Mouse (Mus musculus) heart, embryonic 13.5 days (tissue): ENCODE measurements around the gene Abhd6. TPM values are rescaled to one million over a fixed set of nuclear protein-coding genes. Genes with fewer than 3 reads are reported as not detected.

Source experiments
- ATAC-seq: fragments of 200-750 bp; cut with Nextera tagmentation; 2 replicates; pipeline ENCODE4 v1.8.0; 2017; ENCODE audit warnings: moderate TSS enrichment; ENCODE audit not compliant: insufficient number of reproducible peaks, low FRiP score, low TSS enrichment; ENCODE audit errors: extremely low read depth
- H3K27ac ChIP-seq: fragments of 300-500 bp; sonication (generic); replicated peaks from 2 replicates; pipeline ENCODE4 v1.5.1; 2015; ENCODE audit warnings: moderate library complexity, mild to moderate bottlenecking, inconsistent platforms
- H3K27me3 ChIP-seq: fragments of 300-500 bp; sonication (generic); replicated peaks from 2 replicates; pipeline ENCODE4 v1.6.1; 2015; ENCODE audit warnings: mild to moderate bottlenecking, inconsistent platforms
- H3K36me3 ChIP-seq: fragments of 300-500 bp; sonication (generic); 2 replicates; pipeline ENCODE4 v1.6.1; 2015; ENCODE audit warnings: mild to moderate bottlenecking, inconsistent platforms
- H3K4me1 ChIP-seq: fragments of 300-500 bp; sonication (generic); 2 replicates; pipeline ENCODE4 v1.6.1; 2015; ENCODE audit warnings: inconsistent platforms
- H3K4me2 ChIP-seq: fragments of 300-500 bp; sonication (generic); 2 replicates; pipeline ENCODE4 v1.6.1; 2015; ENCODE audit warnings: inconsistent platforms, mild to moderate bottlenecking, moderate library complexity
- H3K4me3 ChIP-seq: fragments of 300-500 bp; sonication (generic); 2 replicates; pipeline ENCODE4 v1.5.1; 2015; ENCODE audit warnings: moderate library complexity, mild to moderate bottlenecking, inconsistent platforms
- H3K9ac ChIP-seq: fragments of 300-500 bp; sonication (generic); 2 replicates; pipeline ENCODE4 v1.6.1; 2015; ENCODE audit warnings: inconsistent platforms, mild to moderate bottlenecking, moderate library complexity
- H3K9me3 ChIP-seq: fragments of 300-500 bp; sonication (generic); 2 replicates; pipeline ENCODE4 v1.6.1; 2016; ENCODE audit warnings: inconsistent platforms
- WGBS: fragments of 180-500 bp; shearing (Covaris S2); methylation state at CpG from one replicate; pipeline ENCODE4 v1.1.7; 2015; ENCODE audit warnings: mixed read lengths; 5-methylcytosine and 5-hydroxymethylcytosine counted together
- polyA plus RNA-seq: library from polyadenylated mRNA; unstranded; fragments of >200 nt; fragmentation: Nextera tagmentation; extraction: Ambion mirVana; gene quantifications from 2 replicates; pipeline ENCODE4 v1.2.1, GENCODE M21; 2015

Abhd6 gene
- polyA plus RNA-seq, 1 experiment from 2014 or later: 10.4 TPM

DNA sequence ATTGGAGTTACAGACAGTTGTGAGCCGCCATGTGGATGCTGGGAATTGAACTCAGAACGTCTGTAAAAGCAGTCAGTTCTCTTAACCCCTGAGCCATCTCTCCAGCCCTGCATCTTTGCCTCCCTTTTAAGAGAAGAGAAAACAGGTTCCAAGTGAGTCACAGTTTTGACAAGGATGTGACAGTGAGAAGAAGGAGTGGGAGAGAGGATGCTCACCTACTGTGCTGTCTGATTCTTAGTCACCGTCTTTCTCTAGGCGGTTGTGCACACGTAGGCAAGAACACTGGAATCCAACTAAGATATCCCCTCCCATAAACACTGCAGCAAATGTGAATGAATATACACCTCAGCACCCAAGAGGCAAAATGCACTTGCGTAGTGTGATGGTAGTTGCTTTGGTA lies 27.5 kb upstream of the Abhd6 start:
- ATAC-seq: no peak
- Histone ChIP-seq H3K4me1 (no peaks in the 10 kb centered on the region), H3K4me2 (no peak overlapping the region), H3K4me3 (no peak overlapping the region), H3K9me3 (no peaks in the 10 kb centered on the region; the same call in 1 of the 2 replicates), H3K27ac (no peak overlapping the region), H3K36me3 (no peaks in the 10 kb centered on the region), H3K9ac (no peak overlapping the region), H3K27me3 (no peaks in the 10 kb centered on the region)
- WGBS: 76% methylated on average over 6 of the region's 6 CpGs

- H3K36me3 ChIP-seq: no peaks in the 10 kb centered on the region
- no peak overlapping the region for H3K27ac ChIP-seq
- no peak overlapping the region for H3K4me3 ChIP-seq
- H3K9ac ChIP-seq: no peak overlapping the region
- ATAC-seq: no peak
- H3K9me3 ChIP-seq: no peaks in the 10 kb centered on the region; the same call in 1 of the 2 replicates
- no peaks in the 10 kb centered on the region for H3K27me3 ChIP-seq
- WGBS: 82% methylated on average over 1 of the region's 1 CpGs
- H3K4me2 ChIP-seq: no peak overlapping the region
- no peaks in the 10 kb centered on the region for H3K4me1 ChIP-seq
Measured at GRCm38 (mm10) chr14:7977471-7977870, 25.2 kb upstream of the Abhd6 start.

- ATAC-seq: no peak
Measured at GRCm38 (mm10) chr14:7978183-7978582, 24.5 kb upstream of the Abhd6 start.

GRCm38 (mm10) chr14:7981226-7981625 lies 21.5 kb upstream of the Abhd6 start:
- no peak for ATAC-seq
- H3K9me3 ChIP-seq: no peaks in the 10 kb centered on the region
- 86% methylated on average over 1 of the region's 1 CpGs for WGBS
- H3K4me3 ChIP-seq: no peak overlapping the region
- no peak overlapping the region for H3K4me2 ChIP-seq
- H3K27ac ChIP-seq: no peak overlapping the region
- no peaks in the 10 kb centered on the region for H3K4me1 ChIP-seq
- no peaks in the 10 kb centered on the region for H3K27me3 ChIP-seq
- H3K9ac ChIP-seq: no peak overlapping the region
- H3K36me3 ChIP-seq: no peaks in the 10 kb centered on the region

More at GRCm38 (mm10) chr14:7978183-7978582, 24.5 kb upstream of the Abhd6 start:
- Histone ChIP-seq H3K4me3 (no peak overlapping the region), H3K36me3 (no peaks in the 10 kb centered on the region), H3K27me3 (no peaks in the 10 kb centered on the region), H3K9ac (no peak overlapping the region), H3K9me3 (no peaks in the 10 kb centered on the region; the same call in 1 of the 2 replicates), H3K27ac (no peak overlapping the region), H3K4me2 (no peak overlapping the region), H3K4me1 (no peaks in the 10 kb centered on the region)
- 70% methylated on average over 1 of the region's 1 CpGs for WGBS

- no peaks in the 10 kb centered on the region for H3K27me3 ChIP-seq
- no peaks in the 10 kb centered on the region for H3K4me1 ChIP-seq
- no peaks in the 10 kb centered on the region for H3K9me3 ChIP-seq
- no peaks in the 10 kb centered on the region for H3K36me3 ChIP-seq
- H3K4me3 ChIP-seq: no peak overlapping the region
- ATAC-seq: no peak
- H3K4me2 ChIP-seq: no peak overlapping the region
- H3K27ac ChIP-seq: no peak overlapping the region
- WGBS: 88% methylated on average over 6 of the region's 6 CpGs
- H3K9ac ChIP-seq: no peak overlapping the region
Measured at GRCm38 (mm10) chr14:7986913-7987312, 15.8 kb upstream of the Abhd6 start.

- Histone ChIP-seq H3K4me1 (no peaks in the 10 kb centered on the region), H3K4me2 (no peak overlapping the region), H3K27me3 (peaks cover 5% of the 10 kb centered on the region), H3K9ac (no peak overlapping the region), H3K9me3 (no peaks in the 10 kb centered on the region), H3K4me3 (no peak overlapping the region), H3K36me3 (no peaks in the 10 kb centered on the region), H3K27ac (no peak overlapping the region)
- WGBS: 39% methylated on average over 1 of the region's 1 CpGs
- ATAC-seq: no peak
Measured at GRCm38 (mm10) chr14:7989371-7989770, 13.3 kb upstream of the Abhd6 start.

DNA sequence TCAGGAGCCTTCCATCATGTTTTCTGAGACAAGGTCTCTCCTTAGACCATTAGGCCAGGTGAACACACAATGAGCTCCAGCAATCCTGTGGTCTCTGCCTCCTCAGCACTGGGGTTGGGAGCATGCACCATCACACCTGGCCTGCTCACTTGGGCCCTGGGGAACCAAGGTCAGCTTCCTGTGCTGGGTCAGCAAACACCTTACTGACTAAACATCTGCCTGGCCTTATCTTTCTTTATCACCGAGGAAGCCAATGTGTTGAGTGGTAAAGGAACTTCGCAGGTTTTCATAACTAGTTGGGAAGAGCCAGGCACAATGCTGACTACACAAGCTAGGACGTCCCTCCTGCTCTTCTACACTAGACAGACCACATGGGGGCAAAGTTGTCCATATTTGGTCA lies 12.7 kb upstream of the Abhd6 start:
- 41% methylated on average over 3 of the region's 3 CpGs for WGBS
- no peak overlapping the region for H3K4me3 ChIP-seq
- H3K27me3 ChIP-seq: peaks cover 11% of the 10 kb centered on the region
- H3K9me3 ChIP-seq: no peaks in the 10 kb centered on the region
- no peak overlapping the region for H3K9ac ChIP-seq
- H3K4me2 ChIP-seq: no peak overlapping the region
- no peaks in the 10 kb centered on the region for H3K4me1 ChIP-seq
- ATAC-seq: no peak
- H3K27ac ChIP-seq: no peak overlapping the region
- no peaks in the 10 kb centered on the region for H3K36me3 ChIP-seq

- H3K36me3 ChIP-seq: no peaks in the 10 kb centered on the region
- H3K9ac ChIP-seq: no peak overlapping the region
- 71% methylated on average over 5 of the region's 5 CpGs for WGBS
- H3K27me3 ChIP-seq: peaks cover 17% of the 10 kb centered on the region
- H3K4me2 ChIP-seq: no peak overlapping the region
- no peaks in the 10 kb centered on the region for H3K9me3 ChIP-seq
- ATAC-seq: no peak
- H3K4me1 ChIP-seq: no peaks in the 10 kb centered on the region
- no peak overlapping the region for H3K27ac ChIP-seq
- H3K4me3 ChIP-seq: no peak overlapping the region
Measured at GRCm38 (mm10) chr14:7991108-7991776, 11.5 kb upstream of the Abhd6 start.

DNA sequence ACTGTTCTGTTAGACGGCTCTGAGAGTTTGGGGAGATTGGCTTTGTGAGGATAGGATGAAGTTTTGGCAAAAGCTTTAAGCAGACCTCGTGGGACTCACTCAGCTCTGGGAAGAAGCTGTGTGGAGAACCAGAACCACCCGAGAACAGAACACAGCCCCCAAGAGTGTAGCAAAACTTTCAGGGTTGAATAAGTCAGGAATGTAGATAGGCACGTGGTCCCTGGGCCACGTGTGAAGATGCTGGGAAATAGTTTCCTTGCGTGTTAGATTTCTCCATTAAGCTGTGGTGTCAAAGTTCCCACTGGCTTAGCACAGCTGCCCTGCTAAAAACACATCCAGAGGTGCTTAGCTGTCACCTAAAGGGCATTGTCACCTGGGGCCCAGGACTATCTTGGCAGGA lies 10.5 kb upstream of the Abhd6 start:
- Histone ChIP-seq H3K9me3 (no peaks in the 10 kb centered on the region), H3K4me3 (no peak overlapping the region), H3K4me1 (no peaks in the 10 kb centered on the region), H3K27me3 (peaks cover 17% of the 10 kb centered on the region), H3K9ac (no peak overlapping the region), H3K36me3 (no peaks in the 10 kb centered on the region), H3K4me2 (no peak overlapping the region), H3K27ac (no peak overlapping the region)
- 57% methylated on average over 6 of the region's 6 CpGs for WGBS
- no peak for ATAC-seq

GRCm38 (mm10) chr14:7994271-7994767 lies 8.4 kb upstream of the Abhd6 start, which contains the start of gene Dnase1l3:
Gene Dnase1l3 (minus strand): TSS chr14:7994573.
- Histone ChIP-seq H3K27me3 (peaks cover 26% of the 10 kb centered on the region), H3K4me1 (no peaks in the 10 kb centered on the region), H3K36me3 (no peaks in the 10 kb centered on the region), H3K27ac (no peak within 1 kb of the TSS), H3K9ac (no peak within 1 kb of the TSS), H3K4me3 (no peak within 1 kb of the TSS), H3K9me3 (no peaks in the 10 kb centered on the region), H3K4me2 (no peak within 1 kb of the TSS)
- no peak for ATAC-seq
- 50% methylated on average over 8 of the region's 8 CpGs for WGBS

GRCm38 (mm10) chr14:7997255-7997696 lies 5.4 kb upstream of the Abhd6 start:
- ATAC-seq: no peak
- Histone ChIP-seq H3K9me3 (no peaks in the 10 kb centered on the region), H3K9ac (peak overlapping the region; percentile 68; the same call in 1 of the 2 replicates), H3K36me3 (no peaks in the 10 kb centered on the region), H3K4me1 (no peaks in the 10 kb centered on the region), H3K27me3 (peaks cover 53% of the 10 kb centered on the region), H3K4me2 (peak overlapping the region; percentile 67), H3K4me3 (peak overlapping the region; percentile 35), H3K27ac (no peak overlapping the region)
- WGBS: 3% methylated on average over 15 of the region's 15 CpGs

GRCm38 (mm10) chr14:7999030-7999429 lies 3.7 kb upstream of the Abhd6 start:
- Histone ChIP-seq H3K9ac (no peak overlapping the region), H3K4me1 (peaks cover 8% of the 10 kb centered on the region), H3K27me3 (peaks cover 52% of the 10 kb centered on the region), H3K36me3 (no peaks in the 10 kb centered on the region), H3K4me2 (no peak overlapping the region), H3K4me3 (no peak overlapping the region), H3K9me3 (no peaks in the 10 kb centered on the region), H3K27ac (no peak overlapping the region)
- WGBS: 60% methylated on average over 3 of the region's 3 CpGs
- ATAC-seq: no peak
